Mouse (Mus musculus): ENCODE results near the gene Tigd3. TPM values are rescaled to one million over a fixed set of nuclear protein-coding genes. Genes with fewer than 3 reads are reported as not detected.
A peak's percentile ranks its signal among the peaks of the same experiment; 100 is the strongest.

Tigd3 gene
- polyA plus RNA-seq, 1 experiment = 4.0 TPM

DNA sequence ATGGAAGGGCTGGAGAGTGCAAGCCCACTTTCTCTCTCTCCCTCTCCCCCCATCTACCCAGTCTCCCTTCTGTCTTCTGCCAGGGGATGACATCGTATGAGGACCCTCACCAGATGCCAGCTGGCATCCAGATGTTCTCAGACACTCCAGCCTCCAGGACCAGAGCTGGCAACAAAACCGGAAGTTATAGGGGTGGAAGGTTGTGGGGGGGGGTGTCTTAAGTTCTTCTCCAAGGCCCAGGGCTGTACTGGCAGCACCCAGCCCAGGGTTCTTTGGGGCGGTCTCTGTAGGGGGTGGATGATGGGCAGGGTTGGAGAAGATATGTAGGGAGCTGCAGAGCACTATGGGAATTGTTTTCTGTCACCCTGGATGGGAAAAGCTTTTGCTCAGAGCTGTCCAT is 34.6 kb upstream of the Tigd3 start:
- DNase-seq = no peak
- Histone ChIP-seq H3K27ac (ENCODE audit: control insufficient read depth, insufficient read depth, low read length) (no peak overlapping the region), H3K4me1 (replicated peaks; ENCODE audit: control insufficient read depth, insufficient read depth, low read length) (peaks cover 23% of the 10 kb centered on the region)

DNA sequence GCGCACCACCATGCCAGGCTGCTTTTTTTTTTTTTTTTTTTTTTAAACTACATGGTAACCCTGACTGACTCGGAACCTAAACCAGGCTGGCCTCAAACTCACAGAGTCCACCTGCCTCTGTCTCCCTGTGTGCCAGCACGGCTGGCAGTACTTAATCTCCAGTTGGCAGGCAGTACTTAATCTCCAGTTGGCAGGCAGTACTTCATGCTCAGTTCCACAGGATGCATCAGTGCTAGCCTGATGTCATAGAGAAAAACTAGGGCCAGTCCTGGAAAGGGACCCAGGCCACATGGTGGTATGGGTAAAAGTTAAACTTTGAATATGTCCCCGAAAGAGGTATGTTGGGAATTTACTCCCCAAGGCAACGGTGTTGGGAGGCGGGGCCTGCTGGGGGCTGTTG is 34.2 kb upstream of the Tigd3 start:
- TF ChIP-seq CTCF (IDR thresholded peaks at IDR 0.05; ENCODE audit: borderline replicate concordance, control insufficient read depth, extremely low read depth, insufficient read depth, low read length, poor library complexity) (no peak), POLR2A (IDR thresholded peaks at IDR 0.05; ENCODE audit: control insufficient read depth, extremely low read depth, insufficient read depth, low read length, poor library complexity) (no peak)

More for the DNA sequence above, 34.6 kb upstream of the Tigd3 start:
- TF ChIP-seq POLR2A (IDR thresholded peaks at IDR 0.05; ENCODE audit: control insufficient read depth, extremely low read depth, insufficient read depth, low read length, poor library complexity) = no peak
- TF ChIP-seq CTCF (IDR thresholded peaks at IDR 0.05; ENCODE audit: borderline replicate concordance, control insufficient read depth, extremely low read depth, insufficient read depth, low read length, poor library complexity) = no peak
- Histone ChIP-seq H3K4me3 (ENCODE audit: control insufficient read depth, insufficient read depth, low read length) (no peak overlapping the region), H3K27me3 (ENCODE audit: control insufficient read depth, insufficient read depth, low read length) (no peaks in the 10 kb centered on the region), H3K36me3 (ENCODE audit: control insufficient read depth, insufficient read depth, low read length) (no peaks in the 10 kb centered on the region)
- WGBS = 82% methylated on average over 3 of the region's 3 CpGs

DNA sequence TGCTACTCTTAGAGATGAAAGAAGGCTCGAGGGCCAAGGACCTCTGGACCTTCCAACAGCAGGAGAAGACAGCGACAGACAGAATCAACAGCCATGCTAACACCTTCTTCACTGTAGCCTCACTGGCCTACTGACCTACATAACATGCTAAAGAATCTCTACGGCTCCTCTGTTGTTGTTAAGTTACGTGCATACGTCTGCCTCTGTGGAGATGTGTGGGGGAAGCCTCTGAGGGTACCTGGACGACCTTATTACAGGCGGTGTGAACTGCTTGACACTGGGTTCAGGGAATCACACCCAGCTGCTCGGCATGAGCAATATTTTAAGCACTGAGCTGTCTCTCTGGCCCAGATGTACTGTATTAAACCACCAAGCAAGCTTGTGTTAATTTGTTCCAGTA is 33.6 kb upstream of the Tigd3 start:
- Histone ChIP-seq H3K4me3 (ENCODE audit: control insufficient read depth, insufficient read depth, low read length) (no peak overlapping the region), H3K4me1 (replicated peaks; ENCODE audit: control insufficient read depth, insufficient read depth, low read length) (peaks cover 23% of the 10 kb centered on the region), H3K36me3 (ENCODE audit: control insufficient read depth, insufficient read depth, low read length) (no peaks in the 10 kb centered on the region), H3K27me3 (ENCODE audit: control insufficient read depth, insufficient read depth, low read length) (no peaks in the 10 kb centered on the region), H3K27ac (ENCODE audit: control insufficient read depth, insufficient read depth, low read length) (no peak overlapping the region)
- no peak for DNase-seq
- WGBS = 85% methylated on average over 8 of the region's 8 CpGs
- TF ChIP-seq POLR2A (IDR thresholded peaks at IDR 0.05; ENCODE audit: control insufficient read depth, extremely low read depth, insufficient read depth, low read length, poor library complexity) = no peak
- no peak for TF ChIP-seq CTCF (IDR thresholded peaks at IDR 0.05; ENCODE audit: borderline replicate concordance, control insufficient read depth, extremely low read depth, insufficient read depth, low read length, poor library complexity)

More for the DNA sequence above, 34.2 kb upstream of the Tigd3 start:
- Histone ChIP-seq H3K4me1 (replicated peaks; ENCODE audit: control insufficient read depth, insufficient read depth, low read length) (peaks cover 23% of the 10 kb centered on the region), H3K36me3 (ENCODE audit: control insufficient read depth, insufficient read depth, low read length) (no peaks in the 10 kb centered on the region), H3K27me3 (ENCODE audit: control insufficient read depth, insufficient read depth, low read length) (no peaks in the 10 kb centered on the region), H3K27ac (ENCODE audit: control insufficient read depth, insufficient read depth, low read length) (no peak overlapping the region), H3K4me3 (ENCODE audit: control insufficient read depth, insufficient read depth, low read length) (no peak overlapping the region)
- no peak for DNase-seq
- WGBS = 96% methylated on average over 6 of the region's 6 CpGs

DNA sequence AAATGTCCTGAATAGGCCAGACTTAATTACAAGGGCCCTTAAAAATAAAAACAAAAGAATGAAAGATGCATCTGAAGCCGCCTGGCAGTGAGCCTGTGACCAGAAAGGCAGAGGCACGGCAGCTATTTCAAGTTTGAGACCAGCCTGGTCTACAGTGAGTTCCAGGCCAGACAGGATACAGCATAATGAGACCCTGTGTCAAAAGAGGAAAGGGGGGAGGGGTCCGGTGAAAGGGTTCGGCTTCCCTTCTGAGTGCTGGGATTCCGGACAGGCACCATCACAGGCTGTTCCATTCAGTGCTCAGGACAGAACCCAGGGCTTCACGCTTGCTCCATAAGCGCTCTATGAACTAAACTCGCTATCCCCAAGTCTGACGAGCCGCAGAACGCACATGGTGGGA is 33.1 kb upstream of the Tigd3 start:
- Histone ChIP-seq H3K4me3 (ENCODE audit: control insufficient read depth, insufficient read depth, low read length) (no peak overlapping the region), H3K36me3 (ENCODE audit: control insufficient read depth, insufficient read depth, low read length) (no peaks in the 10 kb centered on the region), H3K4me1 (replicated peaks; ENCODE audit: control insufficient read depth, insufficient read depth, low read length) (peaks cover 23% of the 10 kb centered on the region), H3K27ac (ENCODE audit: control insufficient read depth, insufficient read depth, low read length) (no peak overlapping the region), H3K27me3 (ENCODE audit: control insufficient read depth, insufficient read depth, low read length) (no peaks in the 10 kb centered on the region)
- no peak for DNase-seq
- TF ChIP-seq CTCF (IDR thresholded peaks at IDR 0.05; ENCODE audit: borderline replicate concordance, control insufficient read depth, extremely low read depth, insufficient read depth, low read length, poor library complexity) = no peak
- TF ChIP-seq POLR2A (IDR thresholded peaks at IDR 0.05; ENCODE audit: control insufficient read depth, extremely low read depth, insufficient read depth, low read length, poor library complexity) = no peak
- 88% methylated on average over 11 of the region's 11 CpGs for WGBS

DNA sequence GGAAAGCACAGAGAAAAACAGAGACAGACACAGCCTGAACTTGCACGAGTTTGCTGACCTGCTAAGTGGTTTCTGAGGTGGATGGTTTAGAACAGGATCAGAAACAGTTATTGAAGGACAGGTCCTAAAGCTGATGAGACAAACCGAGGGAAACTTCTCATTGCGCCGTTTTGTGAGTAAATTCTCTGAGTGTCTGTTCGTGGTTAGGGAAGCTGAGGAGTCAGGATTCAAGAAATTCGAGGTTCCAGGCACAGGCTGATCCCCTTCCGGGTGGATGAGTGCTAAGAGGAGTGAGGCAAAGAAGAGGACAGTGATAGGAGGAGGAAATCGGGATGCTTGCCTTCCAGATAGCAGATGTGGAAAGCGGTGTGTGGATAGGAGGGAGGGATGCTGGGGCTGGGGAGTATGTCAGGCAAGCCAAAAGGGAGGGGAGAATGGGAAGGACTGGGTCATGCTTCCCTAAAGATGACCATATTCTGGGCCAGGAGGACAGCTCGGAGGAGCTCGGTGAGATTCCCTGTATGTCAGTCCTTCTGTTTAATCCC is 31.4 kb upstream of the Tigd3 start:
- Histone ChIP-seq H3K27me3 (ENCODE audit: control insufficient read depth, insufficient read depth, low read length) (no peaks in the 10 kb centered on the region), H3K4me3 (ENCODE audit: control insufficient read depth, insufficient read depth, low read length) (no peak overlapping the region), H3K27ac (ENCODE audit: control insufficient read depth, insufficient read depth, low read length) (no peak overlapping the region), H3K4me1 (replicated peaks; ENCODE audit: control insufficient read depth, insufficient read depth, low read length) (peaks cover 20% of the 10 kb centered on the region), H3K36me3 (ENCODE audit: control insufficient read depth, insufficient read depth, low read length) (no peaks in the 10 kb centered on the region)
- DNase-seq = no peak
- TF ChIP-seq POLR2A (IDR thresholded peaks at IDR 0.05; ENCODE audit: control insufficient read depth, extremely low read depth, insufficient read depth, low read length, poor library complexity) (no peak), CTCF (IDR thresholded peaks at IDR 0.05; ENCODE audit: borderline replicate concordance, control insufficient read depth, extremely low read depth, insufficient read depth, low read length, poor library complexity) (no peak)
- 38% methylated on average over 11 of the region's 11 CpGs for WGBS

DNA sequence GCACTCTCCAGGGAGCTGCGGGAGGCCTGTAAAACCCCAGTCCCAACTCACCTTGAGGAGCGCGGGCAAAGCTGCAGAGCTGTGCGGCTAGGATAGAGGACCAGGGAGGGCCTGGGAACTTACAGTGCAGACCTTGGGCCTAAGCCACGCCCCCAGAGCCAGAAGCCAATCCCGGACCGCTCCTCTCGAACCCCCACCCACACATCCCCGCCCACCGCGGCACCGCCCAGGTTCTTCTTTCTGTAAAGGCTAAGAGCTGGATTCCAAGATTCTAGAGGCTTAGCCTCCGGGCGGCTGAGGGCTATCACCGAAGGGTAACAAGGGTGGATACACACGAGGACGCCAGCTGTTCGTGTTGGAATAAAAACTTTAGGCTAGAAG is 30.8 kb upstream of the Tigd3 start, which contains the start of gene Cdc42ep2:
Gene Cdc42ep2, minus strand, starts transcription at position 104 of the 381 bp plus-strand sequence.
- H3K4me3 ChIP-seq (ENCODE audit: control insufficient read depth, insufficient read depth, low read length) = peak within 1 kb of the TSS; percentile 53
- H3K27me3 ChIP-seq (ENCODE audit: control insufficient read depth, insufficient read depth, low read length) = no peaks in the 10 kb centered on the region
- peaks cover 20% of the 10 kb centered on the region for H3K4me1 ChIP-seq (replicated peaks; ENCODE audit: control insufficient read depth, insufficient read depth, low read length)
- no peaks in the 10 kb centered on the region for H3K36me3 ChIP-seq (ENCODE audit: control insufficient read depth, insufficient read depth, low read length)
- H3K27ac ChIP-seq (ENCODE audit: control insufficient read depth, insufficient read depth, low read length) = no peak within 1 kb of the TSS
- peak; percentile 94 for DNase-seq
- 2% methylated on average over 18 of the region's 18 CpGs for WGBS
- TF ChIP-seq CTCF (IDR thresholded peaks at IDR 0.05; ENCODE audit: borderline replicate concordance, control insufficient read depth, extremely low read depth, insufficient read depth, low read length, poor library complexity) (no peak), POLR2A (IDR thresholded peaks at IDR 0.05; ENCODE audit: control insufficient read depth, extremely low read depth, insufficient read depth, low read length, poor library complexity) (no peak)
